Mouse (Mus musculus) layer of hippocampus, adult 18-20 months (tissue): ENCODE data around the gene Gphn. TPM values are rescaled to one million over a fixed set of nuclear protein-coding genes. Genes with fewer than 3 reads are reported as not detected.

Experiments
- DNase-seq, 2 experiments: peaks; one replicate each; pipeline ENCODE4 v3.0.0; 2022; ENCODE audit warnings: low spot score in 2 of 2
- long read RNA-seq: library from polyadenylated mRNA; stranded (forward); transcript quantifications from one replicate; pipeline ENCODE4 v2.0.0, GENCODE M21; 2021
- total RNA-seq, 2 experiments: library from RNA; stranded (reverse); gene quantifications; 2 replicates each; pipeline ENCODE4 v1.2.3; 2021

Gphn gene
- total RNA-seq: 10 to 100 TPM; 62.2 to 62.4 TPM
- long read RNA-seq, transcript Gphn-202 (23 exons, 3,300 nt): major isoform, 9 of 102 reads
- long read RNA-seq, partial matches to known transcripts: 8 of 102 reads
- long read RNA-seq, other reads (novel, unspliced or antisense): 85 of 102 reads

GRCm38 (mm10) chr12:78225707-78226518 is at the start of gene Gphn:
Gene Gphn, plus strand, starts transcription at chr12:78226379.
- DNase-seq: peak; percentile 94

- no peak for DNase-seq
These were observed 44.7 kb upstream of the Gphn start for GRCm38 (mm10) chr12:78181452-78181851.

- no peak for DNase-seq
These were observed 32.2 kb upstream of the Gphn start, which contains the start of gene Gm6657 for GRCm38 (mm10) chr12:78193942-78194341. Gene Gm6657, plus strand, starts transcription at chr12:78194242.

GRCm38 (mm10) chr12:78195368-78195767 is 30.8 kb upstream of the Gphn start:
- no peak for DNase-seq

- no peak for DNase-seq
These were observed 22.5 kb upstream of the Gphn start for GRCm38 (mm10) chr12:78203646-78204045.

- peak in 1 of 2 experiments; percentile 76 for DNase-seq
These were observed 20.1 kb upstream of the Gphn start for GRCm38 (mm10) chr12:78205915-78206570.

- DNase-seq: no peak
These were observed 19.6 kb upstream of the Gphn start for GRCm38 (mm10) chr12:78206571-78206960.

- DNase-seq: no peak
These were observed 16.3 kb upstream of the Gphn start for GRCm38 (mm10) chr12:78209856-78210255.

- no peak for DNase-seq
These were observed 10.7 kb upstream of the Gphn start for GRCm38 (mm10) chr12:78215490-78215889.

GRCm38 (mm10) chr12:78219191-78219825 is 6.9 kb upstream of the Gphn start:
- DNase-seq: no peak

GRCm38 (mm10) chr12:78226519-78226875 is 318 bp downstream of the Gphn start:
- DNase-seq: peak; percentile 77 to 86

GRCm38 (mm10) chr12:78227021-78227932 is 1.1 kb downstream of the Gphn start:
- DNase-seq: peak; percentile 19 to 47

- no peak for DNase-seq
These were observed 2.0 kb downstream of the Gphn start for GRCm38 (mm10) chr12:78228139-78228538.

GRCm38 (mm10) chr12:78232560-78232959 is 6.4 kb downstream of the Gphn start:
- no peak for DNase-seq

GRCm38 (mm10) chr12:78248366-78248765 is 22.2 kb downstream of the Gphn start:
- no peak for DNase-seq

GRCm38 (mm10) chr12:78249151-78249550 is 23.0 kb downstream of the Gphn start:
- peak in 1 of 2 experiments; percentile 55 for DNase-seq

- DNase-seq: no peak
These were observed 51.2 kb downstream of the Gphn start for GRCm38 (mm10) chr12:78277386-78277785.

- DNase-seq: no peak
These were observed 64.2 kb downstream of the Gphn start for GRCm38 (mm10) chr12:78290384-78290783.

- no peak for DNase-seq
These were observed 72.7 kb downstream of the Gphn start for GRCm38 (mm10) chr12:78298824-78299398.

- DNase-seq: no peak
These were observed 88.9 kb downstream of the Gphn start for GRCm38 (mm10) chr12:78315106-78315505.
